Mouse (Mus musculus): ENCODE measurements around the gene Eid3.

DNA sequence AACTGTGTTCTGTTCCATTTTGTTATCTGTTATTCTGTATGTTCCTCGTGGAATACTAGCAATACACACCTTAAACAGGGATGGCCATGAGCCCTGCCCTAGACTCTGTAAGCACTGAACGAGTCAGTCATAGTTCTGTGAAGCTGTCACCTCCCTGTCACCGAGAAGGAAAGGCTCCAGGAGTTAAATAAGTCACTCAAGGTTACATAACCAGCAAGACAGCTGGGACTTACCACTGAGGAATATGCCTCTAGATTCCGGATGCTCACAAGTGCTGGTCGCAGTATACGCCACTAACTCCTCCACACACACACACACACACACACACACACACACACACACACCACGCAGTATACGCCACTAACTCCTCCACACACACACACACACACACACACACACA is 21.7 kb upstream of the Eid3 start:
- TF ChIP-seq CTCF (IDR thresholded peaks at IDR 0.05; ENCODE audit: low read depth, low read length) (no peak), TAL1 (conservative IDR thresholded peaks at IDR 0.05; ENCODE audit: low read depth, low read length) (no peak)

All from G1E (cell line).